Mouse (Mus musculus): ENCODE measurements around the gene Elk3. TPM values are rescaled to one million over a fixed set of nuclear protein-coding genes. Genes with fewer than 3 reads are reported as not detected.
A peak's percentile ranks its signal among the peaks of the same experiment; 100 is the strongest.

Gene Elk3
- polyA plus RNA-seq, 1 experiment: 47.2 TPM

- no peak for TF ChIP-seq CTCF (IDR thresholded peaks at IDR 0.05; ENCODE audit: borderline replicate concordance, control insufficient read depth, extremely low read depth, insufficient read depth, low read length, poor library complexity)
- DNase-seq: peak; percentile 28
- H3K36me3 ChIP-seq (ENCODE audit: control insufficient read depth, insufficient read depth, low read length): no peaks in the 10 kb centered on the region
- H3K27me3 ChIP-seq (ENCODE audit: control insufficient read depth, insufficient read depth, low read length): no peaks in the 10 kb centered on the region
- peak overlapping the region; percentile 17; the same call in 1 of the 2 replicates for H3K27ac ChIP-seq (ENCODE audit: control insufficient read depth, insufficient read depth, low read length)
- H3K4me3 ChIP-seq (ENCODE audit: control insufficient read depth, insufficient read depth, low read length): no peak overlapping the region
- 32% methylated on average over 3 of the region's 3 CpGs for WGBS
- H3K4me1 ChIP-seq (replicated peaks; ENCODE audit: control insufficient read depth, insufficient read depth, low read length): peaks cover 22% of the 10 kb centered on the region
Measured at GRCm38 (mm10) chr10:93325369-93325768, 14.4 kb upstream of the Elk3 start.

- DNase-seq: no peak
- H3K27ac ChIP-seq (ENCODE audit: control insufficient read depth, insufficient read depth, low read length): no peak overlapping the region
- H3K4me1 ChIP-seq (replicated peaks; ENCODE audit: control insufficient read depth, insufficient read depth, low read length): peaks cover 22% of the 10 kb centered on the region
Measured at GRCm38 (mm10) chr10:93324438-93324837, 13.5 kb upstream of the Elk3 start.

GRCm38 (mm10) chr10:93323659-93324058 lies 12.7 kb upstream of the Elk3 start:
- DNase-seq: no peak
- 92% methylated on average over 2 of the region's 2 CpGs for WGBS
- Histone ChIP-seq H3K27ac (ENCODE audit: control insufficient read depth, insufficient read depth, low read length) (no peak overlapping the region), H3K27me3 (ENCODE audit: control insufficient read depth, insufficient read depth, low read length) (no peaks in the 10 kb centered on the region), H3K4me3 (ENCODE audit: control insufficient read depth, insufficient read depth, low read length) (no peak overlapping the region), H3K36me3 (ENCODE audit: control insufficient read depth, insufficient read depth, low read length) (no peaks in the 10 kb centered on the region), H3K4me1 (replicated peaks; ENCODE audit: control insufficient read depth, insufficient read depth, low read length) (peaks cover 22% of the 10 kb centered on the region)
- TF ChIP-seq POLR2A (IDR thresholded peaks at IDR 0.05; ENCODE audit: control insufficient read depth, extremely low read depth, insufficient read depth, low read length, poor library complexity): no peak
- no peak for TF ChIP-seq CTCF (IDR thresholded peaks at IDR 0.05; ENCODE audit: borderline replicate concordance, control insufficient read depth, extremely low read depth, insufficient read depth, low read length, poor library complexity)

More at GRCm38 (mm10) chr10:93324438-93324837, 13.5 kb upstream of the Elk3 start:
- TF ChIP-seq CTCF (IDR thresholded peaks at IDR 0.05; ENCODE audit: borderline replicate concordance, control insufficient read depth, extremely low read depth, insufficient read depth, low read length, poor library complexity): no peak
- TF ChIP-seq POLR2A (IDR thresholded peaks at IDR 0.05; ENCODE audit: control insufficient read depth, extremely low read depth, insufficient read depth, low read length, poor library complexity): no peak
- Histone ChIP-seq H3K36me3 (ENCODE audit: control insufficient read depth, insufficient read depth, low read length) (no peaks in the 10 kb centered on the region), H3K27me3 (ENCODE audit: control insufficient read depth, insufficient read depth, low read length) (no peaks in the 10 kb centered on the region), H3K4me3 (ENCODE audit: control insufficient read depth, insufficient read depth, low read length) (no peak overlapping the region)
- 98% methylated on average over 2 of the region's 2 CpGs for WGBS

GRCm38 (mm10) chr10:93321763-93322162 lies 10.8 kb upstream of the Elk3 start:
- TF ChIP-seq CTCF (IDR thresholded peaks at IDR 0.05; ENCODE audit: borderline replicate concordance, control insufficient read depth, extremely low read depth, insufficient read depth, low read length, poor library complexity): no peak
- TF ChIP-seq POLR2A (IDR thresholded peaks at IDR 0.05; ENCODE audit: control insufficient read depth, extremely low read depth, insufficient read depth, low read length, poor library complexity): no peak
- no peak overlapping the region for H3K4me3 ChIP-seq (ENCODE audit: control insufficient read depth, insufficient read depth, low read length)
- H3K4me1 ChIP-seq (replicated peaks; ENCODE audit: control insufficient read depth, insufficient read depth, low read length): peaks cover 21% of the 10 kb centered on the region
- no peaks in the 10 kb centered on the region for H3K27me3 ChIP-seq (ENCODE audit: control insufficient read depth, insufficient read depth, low read length)
- no peak overlapping the region for H3K27ac ChIP-seq (ENCODE audit: control insufficient read depth, insufficient read depth, low read length)
- H3K36me3 ChIP-seq (ENCODE audit: control insufficient read depth, insufficient read depth, low read length): no peaks in the 10 kb centered on the region
- DNase-seq: no peak

GRCm38 (mm10) chr10:93320148-93320547 lies 9.2 kb upstream of the Elk3 start:
- Histone ChIP-seq H3K27me3 (ENCODE audit: control insufficient read depth, insufficient read depth, low read length) (no peaks in the 10 kb centered on the region), H3K4me1 (replicated peaks; ENCODE audit: control insufficient read depth, insufficient read depth, low read length) (peaks cover 7% of the 10 kb centered on the region), H3K36me3 (ENCODE audit: control insufficient read depth, insufficient read depth, low read length) (no peaks in the 10 kb centered on the region), H3K27ac (ENCODE audit: control insufficient read depth, insufficient read depth, low read length) (no peak overlapping the region), H3K4me3 (ENCODE audit: control insufficient read depth, insufficient read depth, low read length) (no peak overlapping the region)
- WGBS: 85% methylated on average over 4 of the region's 4 CpGs
- no peak for DNase-seq
- no peak for TF ChIP-seq CTCF (IDR thresholded peaks at IDR 0.05; ENCODE audit: borderline replicate concordance, control insufficient read depth, extremely low read depth, insufficient read depth, low read length, poor library complexity)
- no peak for TF ChIP-seq POLR2A (IDR thresholded peaks at IDR 0.05; ENCODE audit: control insufficient read depth, extremely low read depth, insufficient read depth, low read length, poor library complexity)

- Histone ChIP-seq H3K27me3 (ENCODE audit: control insufficient read depth, insufficient read depth, low read length) (no peaks in the 10 kb centered on the region), H3K27ac (ENCODE audit: control insufficient read depth, insufficient read depth, low read length) (no peak overlapping the region), H3K36me3 (ENCODE audit: control insufficient read depth, insufficient read depth, low read length) (no peaks in the 10 kb centered on the region), H3K4me1 (replicated peaks; ENCODE audit: control insufficient read depth, insufficient read depth, low read length) (peaks cover 3% of the 10 kb centered on the region; the same call in 1 of the 2 replicates), H3K4me3 (ENCODE audit: control insufficient read depth, insufficient read depth, low read length) (no peak overlapping the region)
- no peak for DNase-seq
- no peak for TF ChIP-seq CTCF (IDR thresholded peaks at IDR 0.05; ENCODE audit: borderline replicate concordance, control insufficient read depth, extremely low read depth, insufficient read depth, low read length, poor library complexity)
- no peak for TF ChIP-seq POLR2A (IDR thresholded peaks at IDR 0.05; ENCODE audit: control insufficient read depth, extremely low read depth, insufficient read depth, low read length, poor library complexity)
- WGBS: 68% methylated on average over 7 of the region's 7 CpGs
Measured at GRCm38 (mm10) chr10:93319526-93320063, 8.7 kb upstream of the Elk3 start.

- no peak for TF ChIP-seq CTCF (IDR thresholded peaks at IDR 0.05; ENCODE audit: borderline replicate concordance, control insufficient read depth, extremely low read depth, insufficient read depth, low read length, poor library complexity)
- TF ChIP-seq POLR2A (IDR thresholded peaks at IDR 0.05; ENCODE audit: control insufficient read depth, extremely low read depth, insufficient read depth, low read length, poor library complexity): no peak
- Histone ChIP-seq H3K36me3 (ENCODE audit: control insufficient read depth, insufficient read depth, low read length) (no peaks in the 10 kb centered on the region), H3K27ac (ENCODE audit: control insufficient read depth, insufficient read depth, low read length) (no peak overlapping the region), H3K27me3 (ENCODE audit: control insufficient read depth, insufficient read depth, low read length) (no peaks in the 10 kb centered on the region), H3K4me3 (ENCODE audit: control insufficient read depth, insufficient read depth, low read length) (no peak overlapping the region), H3K4me1 (replicated peaks; ENCODE audit: control insufficient read depth, insufficient read depth, low read length) (peaks cover 3% of the 10 kb centered on the region; the same call in 1 of the 2 replicates)
- no peak for DNase-seq
- 46% methylated on average over 6 of the region's 6 CpGs for WGBS
Measured at GRCm38 (mm10) chr10:93316909-93317308, 6.0 kb upstream of the Elk3 start.
